Mouse (Mus musculus) E14TG2a.4 (cell line): ENCODE measurements around the gene Pabpc6.

Experiments
- H3K27me3 ChIP-seq: 2 replicates; pipeline ENCODE4 v1.6.1; 2014; ENCODE audit warnings: low read length, control low read depth; ENCODE audit not compliant: insufficient read depth
- H3K36me3 ChIP-seq: 2 replicates; pipeline ENCODE4 v1.6.1; 2014; ENCODE audit warnings: low read length, control low read depth; ENCODE audit not compliant: insufficient read depth
- H3K4me1 ChIP-seq: replicated peaks from 2 replicates; pipeline ENCODE4 v1.6.1; 2014; ENCODE audit warnings: low read depth, low read length, control low read depth
- H3K4me3 ChIP-seq: replicated peaks from 2 replicates; pipeline ENCODE4 v1.5.1; 2014; ENCODE audit warnings: mild to moderate bottlenecking, low read length
- H3K9me3 ChIP-seq: 2 replicates; pipeline ENCODE4 v1.6.1; 2014; ENCODE audit warnings: low read length, control low read depth
- CTCF ChIP-seq: conservative IDR thresholded peaks from 2 replicates; pipeline ENCODE4 v1.5.1; 2014; ENCODE audit warnings: low read length
- NANOG ChIP-seq: IDR thresholded peaks from 2 replicates; pipeline ENCODE4 v1.6.1; 2014; ENCODE audit warnings: borderline replicate concordance, low read length, mixed read lengths
- POU5F1 ChIP-seq: IDR thresholded peaks from 2 replicates; pipeline ENCODE4 v1.6.1; 2014; ENCODE audit warnings: low read length, borderline replicate concordance

The Pabpc6 gene

GRCm38 (mm10) chr17:9675175-9675789, 5.8 kb upstream of the Pabpc6 start:
- H3K4me3 ChIP-seq = no peak overlapping the region
- TF ChIP-seq POU5F1 (no peak), NANOG (no peak), CTCF (no peak)
- 0 out of 2 replicates have a peak, but pooled peaks cover 4% of the 10 kb centered on the region for H3K4me1 ChIP-seq
- no peaks in the 10 kb centered on the region for H3K9me3 ChIP-seq
- no peaks in the 10 kb centered on the region for H3K36me3 ChIP-seq
- H3K27me3 ChIP-seq = 0 out of 2 replicates have a peak, but pooled peaks cover 2% of the 10 kb centered on the region

GRCm38 (mm10) chr17:9667955-9668354, 1.6 kb downstream of the Pabpc6 start:
- H3K27me3 ChIP-seq = peaks cover 7% of the 10 kb centered on the region; the same call in 1 of the 2 replicates
- no peaks in the 10 kb centered on the region; the same call in 1 of the 2 replicates for H3K4me1 ChIP-seq
- no peaks in the 10 kb centered on the region for H3K36me3 ChIP-seq
- H3K9me3 ChIP-seq = no peaks in the 10 kb centered on the region
- no peak overlapping the region for H3K4me3 ChIP-seq
- TF ChIP-seq CTCF (no peak), POU5F1 (no peak), NANOG (no peak)

- no peak for TF ChIP-seq NANOG
- TF ChIP-seq POU5F1 = no peak
- TF ChIP-seq CTCF = no peak
- Histone ChIP-seq H3K4me3 (no peak overlapping the region), H3K4me1 (no peaks in the 10 kb centered on the region), H3K27me3 (no peaks in the 10 kb centered on the region), H3K36me3 (no peaks in the 10 kb centered on the region), H3K9me3 (no peaks in the 10 kb centered on the region)
These were observed 10.9 kb downstream of the Pabpc6 start for GRCm38 (mm10) chr17:9658651-9659050.

GRCm38 (mm10) chr17:9654155-9654554, 15.4 kb downstream of the Pabpc6 start:
- Histone ChIP-seq H3K36me3 (no peaks in the 10 kb centered on the region), H3K4me1 (no peaks in the 10 kb centered on the region), H3K4me3 (no peak overlapping the region), H3K9me3 (no peaks in the 10 kb centered on the region), H3K27me3 (no peaks in the 10 kb centered on the region)
- TF ChIP-seq CTCF (no peak), POU5F1 (no peak), NANOG (no peak)

- Histone ChIP-seq H3K9me3 (no peaks in the 10 kb centered on the region), H3K4me3 (no peak overlapping the region), H3K36me3 (no peaks in the 10 kb centered on the region), H3K27me3 (no peaks in the 10 kb centered on the region), H3K4me1 (0 out of 2 replicates have a peak, but pooled peaks cover 4% of the 10 kb centered on the region)
- TF ChIP-seq CTCF (no peak), NANOG (no peak), POU5F1 (no peak)
These were observed 21.9 kb downstream of the Pabpc6 start for GRCm38 (mm10) chr17:9647644-9648043.

- no peak for TF ChIP-seq NANOG
- TF ChIP-seq CTCF = no peak
- TF ChIP-seq POU5F1 = no peak
- Histone ChIP-seq H3K36me3 (no peaks in the 10 kb centered on the region), H3K4me3 (no peak overlapping the region)
These were observed 25.8 kb downstream of the Pabpc6 start for GRCm38 (mm10) chr17:9643657-9644180.

GRCm38 (mm10) chr17:9637011-9637410, 32.5 kb downstream of the Pabpc6 start:
- H3K36me3 ChIP-seq = no peaks in the 10 kb centered on the region

More at GRCm38 (mm10) chr17:9643657-9644180, 25.8 kb downstream of the Pabpc6 start:
- H3K9me3 ChIP-seq = no peaks in the 10 kb centered on the region
- no peaks in the 10 kb centered on the region for H3K27me3 ChIP-seq
- H3K4me1 ChIP-seq = 0 out of 2 replicates have a peak, but pooled peaks cover 4% of the 10 kb centered on the region

GRCm38 (mm10) chr17:9632579-9633252, 36.8 kb downstream of the Pabpc6 start:
- no peak overlapping the region for H3K4me3 ChIP-seq
- peaks cover 39% of the 10 kb centered on the region for H3K4me1 ChIP-seq
- TF ChIP-seq CTCF (no peak), POU5F1 (no peak), NANOG (no peak)
- H3K9me3 ChIP-seq = no peaks in the 10 kb centered on the region
- H3K36me3 ChIP-seq = no peaks in the 10 kb centered on the region
- no peaks in the 10 kb centered on the region for H3K27me3 ChIP-seq

More at GRCm38 (mm10) chr17:9637011-9637410, 32.5 kb downstream of the Pabpc6 start:
- Histone ChIP-seq H3K4me1 (peaks cover 20% of the 10 kb centered on the region), H3K9me3 (no peaks in the 10 kb centered on the region), H3K4me3 (no peak overlapping the region), H3K27me3 (no peaks in the 10 kb centered on the region)
- TF ChIP-seq POU5F1 (no peak), CTCF (no peak), NANOG (no peak)
